Mouse (Mus musculus) forebrain, embryonic 11.5 days (tissue): Measurements from ENCODE around the gene Gli3. TPM values are rescaled to one million over a fixed set of nuclear protein-coding genes. Genes with fewer than 3 reads are reported as not detected.

Source experiments
- ATAC-seq: fragments of 200-750 bp; cut with Nextera tagmentation; replicated peaks from 2 replicates; pipeline ENCODE4 v1.8.0; 2017; ENCODE audit warnings: moderate TSS enrichment; ENCODE audit not compliant: low FRiP score
- DNase-seq: peaks from one replicate; pipeline ENCODE4 v3.0.0-alpha.2; 2017; ENCODE audit warnings: low spot score
- H3K27ac ChIP-seq: fragments of 300-500 bp; sonication (generic); 2 replicates; pipeline ENCODE4 v1.5.1; 2014; ENCODE audit warnings: low read depth, low read length
- H3K27me3 ChIP-seq: fragments of 300-500 bp; sonication (generic); 2 replicates; pipeline ENCODE4 v1.6.1; 2014; ENCODE audit warnings: mild to moderate bottlenecking, low read length, mixed read lengths; ENCODE audit not compliant: control insufficient read depth, insufficient read depth
- H3K36me3 ChIP-seq: fragments of 300-500 bp; sonication (generic); 2 replicates; pipeline ENCODE4 v1.6.1; 2014; ENCODE audit warnings: mild to moderate bottlenecking, low read length, moderate library complexity, mixed read lengths; ENCODE audit not compliant: control insufficient read depth, insufficient read depth
- H3K4me1 ChIP-seq: fragments of 300-500 bp; sonication (generic); replicated peaks from 2 replicates; pipeline ENCODE4 v1.6.1; 2014; ENCODE audit warnings: low read length, mixed read lengths; ENCODE audit not compliant: control insufficient read depth, insufficient read depth
- H3K4me2 ChIP-seq: fragments of 300-500 bp; sonication (generic); 2 replicates; pipeline ENCODE4 v1.6.1; 2014; ENCODE audit warnings: low read depth, mild to moderate bottlenecking, low read length, moderate library complexity, mixed read lengths; ENCODE audit not compliant: severe bottlenecking
- H3K4me3 ChIP-seq: fragments of 300-500 bp; sonication (generic); 2 replicates; pipeline ENCODE4 v1.5.1; 2014; ENCODE audit warnings: low read depth, low read length
- H3K9ac ChIP-seq: fragments of 300-500 bp; sonication (generic); 2 replicates; pipeline ENCODE4 v1.6.1; 2014; ENCODE audit warnings: low read length
- H3K9me3 ChIP-seq: fragments of 300-500 bp; sonication (generic); 2 replicates; pipeline ENCODE4 v1.6.1; 2016; ENCODE audit warnings: low read length, mixed read lengths; ENCODE audit not compliant: control insufficient read depth
- WGBS: fragments of 180-500 bp; shearing (Covaris S2); extraction: QIAGEN DNeasy Blood & Tissue Kit; methylation state at CpG from one replicate; pipeline ENCODE4 v1.1.7; 2014; 5-methylcytosine and 5-hydroxymethylcytosine counted together
- polyA plus RNA-seq: library from polyadenylated mRNA; unstranded; fragments of >200 nt; fragmentation: Nextera tagmentation; extraction: Ambion mirVana; gene quantifications from 2 replicates; pipeline ENCODE4 v1.2.1, GENCODE M21; 2014

Gli3 gene
- polyA plus RNA-seq, 1 experiment from 2014 or later: 67.0 TPM

DNA sequence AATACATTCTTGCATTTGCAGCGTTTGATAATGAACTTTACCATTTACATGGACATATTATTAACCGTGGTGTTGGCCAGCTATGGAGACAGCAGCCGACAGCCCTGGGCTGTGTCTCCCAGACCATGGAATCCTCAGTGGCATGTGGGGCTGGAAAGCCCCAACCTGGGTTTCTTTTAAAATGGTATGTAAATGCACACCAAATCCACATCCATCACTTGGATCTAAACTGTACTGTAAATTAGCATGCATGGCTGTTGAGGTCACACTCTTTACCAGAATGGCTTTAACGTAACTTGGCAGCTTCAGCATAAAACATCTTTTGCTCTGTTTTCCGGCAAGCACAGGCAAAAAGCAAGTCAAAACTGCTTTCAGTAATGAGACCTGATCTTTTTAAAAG is 117.4 kb downstream of the Gli3 start:
- Histone ChIP-seq H3K4me3 (no peak overlapping the region), H3K36me3 (no peaks in the 10 kb centered on the region), H3K9ac (no peak overlapping the region), H3K4me2 (no peak overlapping the region), H3K9me3 (no peaks in the 10 kb centered on the region), H3K27me3 (no peaks in the 10 kb centered on the region), H3K27ac (no peak overlapping the region), H3K4me1 (no peaks in the 10 kb centered on the region; the same call in 1 of the 2 replicates)
- ATAC-seq: no peak
- no peak for DNase-seq
- 90% methylated on average over 5 of the region's 5 CpGs for WGBS

DNA sequence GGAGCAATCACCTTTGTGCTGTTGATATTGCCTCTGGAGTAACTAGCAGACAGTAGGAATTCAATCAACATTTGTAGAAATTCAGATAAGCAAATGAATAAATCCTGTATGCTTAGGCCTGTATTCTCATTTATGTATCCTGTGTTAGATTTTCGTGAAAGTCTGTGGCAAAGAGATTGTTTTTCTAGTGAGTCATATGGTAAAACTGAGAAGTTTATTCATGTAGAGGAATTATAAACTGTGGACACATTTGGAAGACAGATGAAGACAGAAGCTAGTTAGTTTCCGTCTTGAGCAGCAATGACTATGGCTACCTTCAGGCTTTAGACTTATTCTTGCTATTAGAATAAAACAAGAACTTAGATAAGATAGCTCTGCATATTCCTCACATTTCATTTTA is 122.9 kb downstream of the Gli3 start:
- Histone ChIP-seq H3K9ac (no peak overlapping the region), H3K4me3 (no peak overlapping the region), H3K27ac (no peak overlapping the region), H3K9me3 (no peaks in the 10 kb centered on the region), H3K4me2 (no peak overlapping the region), H3K4me1 (peaks cover 4% of the 10 kb centered on the region; the same call in 1 of the 2 replicates), H3K27me3 (no peaks in the 10 kb centered on the region), H3K36me3 (no peaks in the 10 kb centered on the region)
- 90% methylated on average over 2 of the region's 2 CpGs for WGBS
- no peak for DNase-seq
- no peak for ATAC-seq

DNA sequence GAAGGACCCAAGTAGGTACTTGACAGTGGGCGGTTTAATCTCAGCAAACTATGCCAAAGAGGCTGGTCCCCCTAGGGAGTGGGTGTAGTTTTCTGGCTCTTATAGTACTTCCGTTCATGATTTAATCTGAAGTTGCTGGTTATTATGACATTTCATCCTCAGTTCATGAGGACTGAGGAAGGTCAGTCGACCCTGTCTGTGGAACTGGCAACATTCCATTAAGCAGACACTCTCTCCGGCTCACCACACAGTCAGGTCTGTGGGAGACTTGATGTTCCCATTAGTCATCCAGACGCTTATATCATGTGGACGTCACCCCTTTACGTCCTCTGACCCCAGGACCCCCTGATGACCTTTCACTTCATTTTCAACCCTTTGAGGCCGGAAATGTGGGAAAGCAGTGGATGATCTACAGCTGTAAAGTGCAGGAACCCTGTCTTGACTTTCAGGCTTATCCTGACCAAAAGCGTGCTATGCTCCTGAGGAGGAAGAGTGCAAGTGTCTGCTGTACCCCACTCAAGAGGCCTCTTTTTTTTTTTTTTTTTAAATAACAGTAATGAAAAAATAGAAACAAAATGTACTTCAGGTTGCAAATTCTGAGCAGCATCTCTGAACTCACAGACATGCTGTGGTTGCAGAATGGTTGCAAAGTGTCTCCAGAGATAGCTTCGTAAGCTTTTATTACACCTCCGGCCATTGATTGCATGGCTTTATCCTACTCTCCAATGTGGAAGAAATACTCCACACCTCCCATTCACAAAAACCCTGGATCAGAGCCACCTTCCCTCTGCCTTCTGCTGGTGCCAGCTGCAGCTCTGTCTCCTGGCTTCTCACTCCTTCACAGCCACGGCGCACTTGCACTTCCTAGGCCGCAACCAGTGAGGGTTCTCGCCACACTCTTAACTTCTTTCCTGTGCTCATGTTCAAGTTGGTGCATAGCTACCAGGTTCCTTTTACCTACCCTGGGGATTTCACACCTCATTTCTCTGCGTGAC is 125.5 kb downstream of the Gli3 start:
- Histone ChIP-seq H3K27me3 (no peaks in the 10 kb centered on the region), H3K4me3 (no peak overlapping the region), H3K4me1 (peaks cover 4% of the 10 kb centered on the region; the same call in 1 of the 2 replicates), H3K4me2 (no peak overlapping the region), H3K27ac (no peak overlapping the region), H3K9ac (no peak overlapping the region), H3K36me3 (no peaks in the 10 kb centered on the region), H3K9me3 (no peaks in the 10 kb centered on the region)
- WGBS: 82% methylated on average over 16 of the region's 16 CpGs
- ATAC-seq (0 out of 2 replicates have a peak, but pooled peaks have one; percentile 22), DNase-seq (no peak)

DNA sequence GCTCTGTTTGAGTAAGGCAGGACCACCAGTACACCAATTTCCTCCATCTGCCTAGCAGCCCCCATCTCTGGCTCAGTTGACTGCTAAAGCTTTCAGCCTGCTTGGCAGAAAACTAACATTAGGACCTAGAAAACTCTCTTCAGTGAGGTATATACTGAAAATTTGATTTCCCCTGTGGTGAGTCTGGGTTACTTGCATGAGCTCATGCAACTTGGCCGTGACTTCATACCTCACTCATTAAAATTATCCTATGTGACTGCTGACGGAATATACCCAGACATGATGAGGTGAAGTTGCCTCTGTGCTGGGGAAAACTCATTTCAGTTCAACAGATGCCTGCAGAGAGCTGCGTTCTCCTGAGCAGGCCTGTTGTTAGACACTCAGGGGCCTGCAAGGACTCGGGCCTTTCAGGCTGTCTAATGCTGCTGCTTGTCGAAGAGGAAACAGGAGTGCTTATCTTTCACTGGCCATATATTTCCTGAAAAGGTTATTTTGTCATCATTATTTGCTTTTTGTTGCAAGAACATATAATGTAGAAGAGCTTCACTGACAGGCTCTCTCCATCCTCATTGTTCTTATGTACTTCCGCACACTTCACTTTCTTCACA is 127.4 kb downstream of the Gli3 start:
- no peaks in the 10 kb centered on the region for H3K36me3 ChIP-seq
- H3K4me3 ChIP-seq: no peak overlapping the region
- no peak for DNase-seq
- no peak for ATAC-seq
- no peaks in the 10 kb centered on the region for H3K27me3 ChIP-seq
- no peak overlapping the region for H3K27ac ChIP-seq
- peaks cover 4% of the 10 kb centered on the region; the same call in 1 of the 2 replicates for H3K4me1 ChIP-seq
- no peaks in the 10 kb centered on the region for H3K9me3 ChIP-seq
- no peak overlapping the region for H3K4me2 ChIP-seq
- H3K9ac ChIP-seq: no peak overlapping the region
- 85% methylated on average over 6 of the region's 6 CpGs for WGBS

DNA sequence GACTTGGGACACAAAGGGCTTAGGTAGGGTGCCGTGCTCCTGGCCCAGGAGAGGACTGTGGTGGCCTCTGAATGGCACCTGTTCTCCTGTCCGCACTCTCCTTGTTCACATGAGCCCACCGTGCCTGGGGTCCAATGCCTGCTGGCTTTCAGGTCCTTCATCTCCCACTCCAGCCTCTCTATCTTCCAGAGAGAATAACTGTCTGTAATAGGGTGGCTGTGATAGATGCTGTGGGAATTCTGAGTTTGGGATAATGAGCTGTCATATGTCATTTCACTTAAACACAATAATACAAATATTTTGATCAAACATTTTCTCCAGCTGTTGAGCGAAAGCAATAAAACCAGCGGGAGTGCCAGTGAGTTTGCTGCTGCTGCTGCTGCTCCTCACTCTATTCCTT is 133.6 kb downstream of the Gli3 start:
- no peaks in the 10 kb centered on the region for H3K27me3 ChIP-seq
- H3K9me3 ChIP-seq: no peaks in the 10 kb centered on the region
- no peak overlapping the region for H3K4me3 ChIP-seq
- H3K9ac ChIP-seq: no peak overlapping the region
- H3K27ac ChIP-seq: no peak overlapping the region
- no peak for DNase-seq
- no peak overlapping the region for H3K4me2 ChIP-seq
- WGBS: 73% methylated on average over 5 of the region's 5 CpGs
- no peaks in the 10 kb centered on the region; the same call in none of the 2 replicates for H3K4me1 ChIP-seq
- no peak for ATAC-seq
- no peaks in the 10 kb centered on the region for H3K36me3 ChIP-seq

DNA sequence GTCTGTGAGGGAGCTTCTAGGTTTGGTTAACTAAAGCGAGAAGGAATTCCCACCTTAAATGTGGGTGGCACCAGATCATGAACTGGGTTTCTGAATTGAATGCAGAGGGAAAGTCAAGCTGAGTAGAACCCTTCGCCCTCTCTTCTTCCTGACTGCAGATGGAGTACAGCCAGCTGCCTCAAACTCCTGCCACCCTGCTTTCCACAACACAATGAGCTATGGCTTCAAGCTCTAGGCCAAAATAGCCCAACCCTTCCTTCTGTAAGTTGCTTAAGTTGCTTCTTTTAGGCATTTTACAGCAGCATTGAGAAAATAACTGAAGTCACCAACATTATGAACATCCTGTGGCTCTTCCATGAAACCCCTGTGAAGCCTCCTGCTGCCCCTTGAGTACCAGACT is 136.7 kb downstream of the Gli3 start:
- ATAC-seq: no peak
- Histone ChIP-seq H3K27me3 (no peaks in the 10 kb centered on the region), H3K4me1 (peaks cover 17% of the 10 kb centered on the region)

DNA sequence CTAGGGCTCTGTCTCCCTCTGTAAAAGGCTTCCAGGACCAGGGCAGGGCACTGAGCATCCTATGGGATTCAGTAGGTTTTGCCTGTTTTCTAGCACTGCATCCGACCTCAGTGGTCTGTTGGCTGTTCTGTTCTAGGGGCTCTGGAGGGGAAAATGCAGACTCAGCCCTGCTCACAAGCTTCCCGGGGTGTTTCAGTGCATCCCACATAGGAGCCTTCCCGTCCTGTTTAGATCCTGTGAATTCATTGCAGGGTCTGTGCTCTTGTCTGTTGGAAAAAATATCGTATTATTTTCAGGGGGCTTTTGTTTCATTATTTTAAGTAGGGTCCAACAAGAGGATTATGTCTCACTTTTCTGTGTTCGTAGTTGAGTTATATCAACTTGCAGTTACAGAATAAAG is 139.1 kb downstream of the Gli3 start:
- ATAC-seq: no peak
- H3K4me2 ChIP-seq: no peak overlapping the region
- no peak overlapping the region for H3K4me3 ChIP-seq
- DNase-seq: no peak
- H3K27ac ChIP-seq: peak overlapping the region; percentile 27; the same call in 1 of the 2 replicates
- no peaks in the 10 kb centered on the region for H3K27me3 ChIP-seq
- no peaks in the 10 kb centered on the region for H3K9me3 ChIP-seq
- H3K9ac ChIP-seq: 0 out of 2 replicates have a peak overlapping the region, but pooled peaks have one; percentile 1
- no peaks in the 10 kb centered on the region for H3K36me3 ChIP-seq
- 9% methylated on average over 5 of the region's 5 CpGs for WGBS
- H3K4me1 ChIP-seq: peaks cover 17% of the 10 kb centered on the region

More for the DNA sequence above, 136.7 kb downstream of the Gli3 start:
- no peak for DNase-seq
- H3K36me3 ChIP-seq: no peaks in the 10 kb centered on the region
- H3K4me2 ChIP-seq: no peak overlapping the region
- no peak overlapping the region for H3K4me3 ChIP-seq
- H3K27ac ChIP-seq: no peak overlapping the region
- 89% methylated on average over 2 of the region's 2 CpGs for WGBS
- H3K9ac ChIP-seq: no peak overlapping the region
- no peaks in the 10 kb centered on the region for H3K9me3 ChIP-seq

DNA sequence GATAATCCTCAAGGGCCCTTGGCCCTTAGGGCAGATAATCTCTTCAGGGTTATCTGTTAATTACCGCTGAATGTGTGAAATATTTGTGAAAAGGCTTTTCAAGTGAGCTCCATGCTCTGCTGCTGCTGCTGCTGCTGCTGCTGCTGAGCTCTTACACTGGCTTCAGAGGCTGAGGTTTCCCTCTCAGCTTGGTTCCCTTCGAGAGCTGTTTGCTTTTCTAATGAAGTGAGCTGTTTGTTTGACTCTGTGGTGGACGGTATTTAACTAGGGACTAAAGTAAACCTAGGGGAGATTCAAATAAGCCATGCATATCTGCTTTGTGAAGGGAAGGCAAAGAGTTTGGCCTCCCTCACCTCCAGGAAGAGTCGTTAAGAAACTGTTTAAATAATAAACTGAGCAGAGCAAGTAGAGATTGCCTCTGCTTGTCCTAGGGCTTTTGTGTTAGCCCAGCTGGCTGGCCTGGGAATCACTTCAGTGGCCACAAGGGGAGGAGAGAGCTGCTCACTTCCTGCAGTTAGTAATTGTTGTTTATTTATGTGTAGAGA is 139.7 kb downstream of the Gli3 start:
- Histone ChIP-seq H3K4me1 (peaks cover 17% of the 10 kb centered on the region), H3K4me2 (no peak overlapping the region), H3K27me3 (no peaks in the 10 kb centered on the region), H3K9me3 (no peaks in the 10 kb centered on the region), H3K27ac (peak overlapping the region; percentile 0; the same call in 1 of the 2 replicates), H3K36me3 (no peaks in the 10 kb centered on the region), H3K9ac (no peak overlapping the region), H3K4me3 (no peak overlapping the region)
- ATAC-seq (peak; percentile 70), DNase-seq (peak; percentile 60)
- WGBS: 1% methylated on average over 4 of the region's 4 CpGs
